Mouse (Mus musculus): ENCODE results near the gene Anxa6.

DNA sequence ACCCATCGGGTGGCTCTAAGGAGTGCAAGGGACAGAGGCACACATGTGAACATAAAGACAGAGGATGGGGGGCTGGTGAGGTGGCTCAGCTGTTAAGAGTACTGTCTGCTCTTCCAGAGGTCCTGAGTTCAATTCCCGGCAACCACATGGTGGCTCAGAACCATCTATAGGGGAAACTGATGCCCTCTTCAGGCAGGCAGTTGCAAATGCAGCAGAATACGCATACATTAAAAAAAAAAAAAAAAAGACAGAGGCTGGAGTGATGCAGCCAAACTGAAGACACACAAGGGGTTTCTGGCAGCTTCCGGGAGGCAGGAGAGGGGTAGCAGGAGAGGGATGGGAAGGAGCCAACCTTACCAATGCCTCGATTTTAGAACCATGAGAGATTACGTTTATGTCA is 50.7 kb downstream of the Anxa6 start:
- TF ChIP-seq UBTF (IDR thresholded peaks at IDR 0.05; ENCODE audit: borderline replicate concordance, insufficient read depth, low read depth, low read length) (no peak), HCFC1 (IDR thresholded peaks at IDR 0.05; ENCODE audit: low read depth, low read length) (no peak), GATA1 (IDR thresholded peaks at IDR 0.05; ENCODE audit: low read depth, low read length) (no peak)
